Mouse (Mus musculus) cerebellum, postnatal 4 days (tissue): ENCODE measurements around the gene Gm20479.

Source experiments
- DNase-seq, 2 experiments: peaks; one replicate each; pipeline ENCODE4 v3.0.0; 2022; ENCODE audit warnings: low spot score in 2 of 2, mixed read lengths in 1 of 2

Gm20479 gene

GRCm38 (mm10) chr7:27334405-27334911, 22.8 kb downstream of the Gm20479 start:
- DNase-seq = no peak

- DNase-seq = no peak
Measured at GRCm38 (mm10) chr7:27333316-27333941, 23.8 kb downstream of the Gm20479 start.

GRCm38 (mm10) chr7:27332353-27333199, 24.6 kb downstream of the Gm20479 start:
- peak; percentile 67 to 77 for DNase-seq

DNA sequence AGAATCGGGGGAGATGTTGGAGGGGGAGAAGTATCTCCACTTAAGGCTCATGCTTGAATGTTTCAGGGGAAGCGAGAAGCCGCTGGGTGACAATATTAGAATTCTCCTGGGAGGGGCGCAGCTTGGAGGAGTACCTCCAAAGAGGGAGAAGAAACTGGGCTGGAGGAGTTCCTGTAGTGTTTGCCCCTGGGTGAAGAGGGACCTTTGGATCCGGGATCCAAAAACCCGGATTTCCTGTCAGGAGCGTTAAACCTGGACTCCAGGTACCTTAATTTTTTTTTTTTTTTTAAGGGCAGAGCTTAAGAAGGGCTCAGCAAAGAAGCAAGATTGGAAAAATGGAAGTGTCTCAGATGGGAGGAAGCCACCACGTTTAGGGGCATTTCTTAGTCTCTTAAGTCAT, 25.4 kb downstream of the Gm20479 start:
- no peak for DNase-seq

DNA sequence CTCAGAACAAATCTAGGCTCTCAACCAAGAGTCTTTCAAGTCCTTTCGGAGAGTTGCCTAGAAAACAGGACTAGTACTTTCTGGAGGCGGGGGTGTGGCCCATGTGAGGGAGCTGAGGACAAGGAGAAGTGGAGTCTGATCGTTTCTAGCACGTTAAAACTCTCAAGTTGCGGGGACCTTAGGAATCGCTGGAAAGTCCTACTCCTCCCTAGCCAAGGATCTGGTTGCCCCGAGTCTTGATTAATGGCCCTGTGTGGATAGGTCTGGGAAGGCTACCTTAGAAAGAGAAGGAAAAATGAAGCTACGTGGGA, 25.7 kb downstream of the Gm20479 start:
- DNase-seq = no peak

DNA sequence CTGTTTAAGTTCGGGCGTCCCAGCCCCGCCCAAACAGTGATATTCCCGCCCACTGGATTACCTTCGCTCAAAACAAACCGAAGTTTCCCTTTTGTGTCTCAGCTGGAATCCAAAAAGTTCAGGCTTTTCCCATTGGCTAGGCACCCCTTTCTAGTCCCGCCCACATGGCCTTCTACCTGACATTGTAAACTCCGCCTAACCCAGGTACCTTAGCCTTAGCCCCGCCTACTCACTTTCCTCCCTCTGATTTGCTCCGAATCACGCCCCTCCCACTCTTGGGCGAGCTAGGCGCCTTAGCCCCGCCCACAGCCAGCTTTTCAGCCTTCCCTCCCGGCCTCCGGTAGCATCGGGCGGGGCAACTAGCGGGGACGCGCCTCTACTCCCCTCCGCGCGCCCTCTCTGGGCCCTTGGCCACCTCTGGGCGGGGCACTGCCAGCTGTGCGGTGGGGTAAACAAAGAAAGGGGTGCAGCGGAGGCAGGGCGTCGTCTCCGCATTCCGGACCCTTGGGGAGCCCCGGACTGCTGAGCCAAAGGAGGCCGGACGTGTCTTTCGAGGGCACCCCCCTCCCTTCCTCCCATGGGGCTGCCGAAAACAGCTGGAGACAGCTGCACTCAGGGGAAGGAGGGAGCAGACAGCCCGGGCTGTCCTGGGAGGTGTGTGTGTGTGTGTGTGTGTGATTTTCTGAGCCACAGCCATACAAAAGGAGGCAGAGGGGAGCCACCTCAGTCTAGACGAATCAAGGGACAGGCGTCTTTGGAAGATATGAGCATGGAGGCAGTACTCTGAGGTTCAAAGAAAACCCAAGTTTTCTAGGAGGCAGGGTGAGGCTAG, 26.3 kb downstream of the Gm20479 start:
- no peak for DNase-seq

DNA sequence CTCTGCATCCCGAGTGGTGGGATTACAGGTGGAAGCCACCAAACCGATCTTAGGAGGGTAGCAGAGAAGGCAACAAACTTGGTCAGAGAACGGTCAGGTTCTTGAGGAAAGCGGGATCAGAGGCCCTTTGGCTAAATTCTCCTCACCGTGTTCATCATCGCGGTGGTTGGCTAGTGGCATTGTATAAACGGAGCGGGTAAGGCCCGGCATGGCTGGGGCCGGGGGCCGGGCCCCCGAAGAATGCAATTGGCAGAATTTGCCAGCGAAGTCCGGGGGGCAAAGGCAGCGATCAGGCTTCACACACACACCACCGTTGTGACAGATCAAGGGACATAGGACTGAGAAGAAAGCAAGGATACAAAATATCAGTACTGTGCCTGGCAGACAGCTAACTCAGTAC, 27.2 kb downstream of the Gm20479 start:
- no peak for DNase-seq

DNA sequence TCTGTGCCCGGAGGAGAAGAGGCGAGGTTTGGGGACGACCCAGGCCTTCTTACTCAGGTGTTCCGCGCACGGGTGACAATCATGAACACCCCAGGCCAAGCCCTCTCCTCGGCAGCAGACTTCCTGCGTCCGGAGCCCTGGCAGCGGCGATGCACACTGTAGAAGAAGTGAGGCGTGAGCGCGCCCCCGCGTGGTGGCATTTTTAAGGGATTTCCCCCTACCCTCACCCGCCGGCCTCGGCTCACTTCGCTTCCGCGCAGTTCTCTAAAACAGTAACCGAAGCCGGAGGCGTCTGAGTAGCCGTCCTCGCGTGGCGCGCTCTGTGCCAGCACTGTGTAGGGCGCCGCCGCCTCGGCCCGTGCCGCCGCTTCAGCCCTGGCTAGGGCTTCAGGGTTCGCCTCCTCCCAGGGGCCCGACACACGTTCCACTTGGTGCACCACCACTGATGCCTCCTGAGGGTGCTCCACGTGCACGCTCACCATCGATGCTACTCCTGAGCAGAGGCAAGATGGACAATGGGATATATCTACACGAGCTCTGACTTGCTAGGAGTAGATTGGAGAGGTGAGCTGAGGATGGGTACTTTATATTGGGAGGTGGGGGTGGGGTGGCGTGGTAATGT, 27.8 kb downstream of the Gm20479 start:
- DNase-seq = peak; percentile 82 to 87

- no peak for DNase-seq
Measured at GRCm38 (mm10) chr7:27328648-27329047, 28.6 kb downstream of the Gm20479 start.

DNA sequence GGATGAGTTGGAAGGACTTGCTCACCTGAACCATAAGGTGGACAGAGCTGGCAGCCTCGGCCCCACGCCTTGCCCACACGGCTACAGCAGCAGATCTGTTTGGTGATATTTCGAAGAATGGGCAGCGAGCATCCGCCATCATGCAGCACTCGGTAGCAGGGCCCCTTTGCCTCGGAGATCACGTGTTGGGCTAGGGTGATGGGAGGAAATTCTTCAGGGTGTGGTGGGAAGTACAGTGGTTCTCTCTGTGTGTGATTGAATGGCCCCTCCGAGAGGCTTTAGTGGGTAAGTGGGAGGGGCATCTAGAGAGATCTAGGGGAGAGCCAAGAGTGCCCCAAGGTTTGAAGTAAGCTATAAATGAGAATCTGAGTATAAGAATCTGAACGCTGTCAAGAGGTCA, 29.1 kb downstream of the Gm20479 start:
- DNase-seq = no peak

- no peak for DNase-seq
Measured at GRCm38 (mm10) chr7:27327500-27327899, 29.7 kb downstream of the Gm20479 start.

DNA sequence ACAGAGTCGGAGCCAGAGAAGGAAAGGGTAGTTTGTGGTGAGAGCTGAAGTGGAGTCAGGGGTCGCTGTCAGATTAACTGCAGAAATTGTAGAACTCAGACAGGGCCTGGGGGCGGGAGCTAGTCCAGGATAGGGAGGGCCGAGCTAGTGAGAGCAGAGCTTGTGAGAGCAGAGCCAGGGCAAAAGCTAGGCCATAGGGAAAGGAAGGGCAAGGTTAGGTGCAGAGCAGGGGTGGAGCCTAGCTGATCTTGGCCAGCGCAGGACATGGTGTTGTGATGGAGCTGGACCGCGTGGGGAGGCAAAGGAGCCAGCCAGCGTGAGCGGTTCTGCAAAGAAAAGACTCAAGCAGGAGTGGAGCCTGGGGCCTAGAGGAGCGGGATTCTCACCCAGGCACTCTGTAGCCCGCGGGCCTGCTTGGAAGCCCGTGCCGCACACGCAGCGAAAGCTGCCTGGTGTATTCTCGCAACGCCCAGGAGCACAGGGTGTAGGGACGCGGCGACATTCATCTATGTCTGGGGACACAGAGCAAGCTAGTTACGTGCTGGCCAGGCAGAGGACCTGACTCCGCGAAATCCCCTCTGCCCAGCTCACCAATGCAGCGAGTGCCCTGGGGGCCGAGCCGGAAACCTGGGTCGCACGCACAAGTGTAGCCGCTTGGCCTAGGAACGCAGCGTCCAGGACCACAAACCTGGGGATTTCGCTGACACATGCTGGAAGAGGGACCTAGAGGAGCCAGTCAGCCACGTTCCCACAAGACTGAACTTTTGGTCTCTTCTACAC, 30.9 kb downstream of the Gm20479 start:
- DNase-seq = no peak

DNA sequence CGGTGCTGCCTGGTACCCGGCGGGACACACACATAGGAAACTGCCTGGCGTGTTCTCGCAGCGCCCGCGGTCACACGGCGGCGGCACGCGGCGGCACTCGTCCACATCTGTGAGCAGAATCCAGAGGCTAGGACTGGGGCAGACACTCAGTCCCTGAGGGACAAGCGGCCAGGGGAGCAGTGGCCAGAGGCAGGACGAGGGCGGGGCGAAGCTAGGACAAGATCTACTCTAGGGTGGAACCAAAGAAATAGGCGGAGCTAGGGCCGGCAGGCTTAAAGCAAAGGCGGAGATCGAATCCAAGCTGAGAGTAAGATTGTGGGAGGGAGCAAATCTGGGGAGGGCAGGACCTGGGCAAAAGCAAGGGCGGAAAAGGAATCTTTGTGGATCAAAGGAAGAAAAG, 31.5 kb downstream of the Gm20479 start:
- DNase-seq = no peak

GRCm38 (mm10) chr7:27324928-27325327, 32.3 kb downstream of the Gm20479 start:
- no peak for DNase-seq

DNA sequence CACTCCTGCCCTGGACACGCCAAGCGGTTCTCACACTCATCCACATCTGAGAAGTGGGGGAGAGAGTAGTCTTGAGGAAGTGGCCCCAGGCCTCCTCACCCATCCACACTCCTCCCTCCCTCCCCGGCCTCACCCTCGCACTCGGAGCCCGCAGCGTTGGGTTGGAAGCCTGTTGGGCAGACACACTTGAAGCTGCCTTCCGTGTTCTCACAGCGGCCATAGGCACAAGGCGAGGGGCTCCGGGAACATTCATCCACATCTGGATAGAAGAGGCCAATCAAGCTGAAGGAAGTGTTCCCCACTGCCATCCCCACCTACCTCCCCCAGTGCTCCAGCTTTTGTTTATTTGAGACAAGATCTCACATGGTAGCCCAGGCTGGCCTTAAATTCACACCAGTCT, 33.1 kb downstream of the Gm20479 start:
- no peak for DNase-seq

GRCm38 (mm10) chr7:27323001-27323400, 34.2 kb downstream of the Gm20479 start:
- DNase-seq = no peak

- no peak for DNase-seq
Measured at GRCm38 (mm10) chr7:27322291-27322690, 34.9 kb downstream of the Gm20479 start.

- no peak for DNase-seq
Measured at GRCm38 (mm10) chr7:27319411-27319810, 37.8 kb downstream of the Gm20479 start.

DNA sequence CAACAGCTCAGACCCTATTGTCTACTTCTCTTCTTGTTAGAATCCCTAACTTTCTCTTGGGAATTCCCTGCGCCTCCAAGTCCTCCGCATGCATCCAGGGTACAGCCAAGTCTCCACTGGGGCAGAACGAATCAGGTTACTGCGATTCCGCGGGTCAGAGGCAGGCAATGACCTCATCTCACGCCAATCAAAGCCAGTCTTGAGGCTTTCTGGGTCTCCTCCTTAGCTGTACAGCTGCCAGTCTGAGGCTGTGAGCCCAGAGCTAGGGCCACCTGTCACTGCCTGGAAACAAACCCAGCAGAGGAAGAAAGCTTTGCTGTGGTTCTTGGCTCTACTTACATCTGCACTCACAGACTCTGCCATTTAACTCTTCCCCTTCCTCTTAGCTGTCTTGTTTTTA, 41.3 kb downstream of the Gm20479 start:
- DNase-seq = peak in 1 of 2 experiments; percentile 70

GRCm38 (mm10) chr7:27314393-27314792, 42.8 kb downstream of the Gm20479 start:
- DNase-seq = no peak

DNA sequence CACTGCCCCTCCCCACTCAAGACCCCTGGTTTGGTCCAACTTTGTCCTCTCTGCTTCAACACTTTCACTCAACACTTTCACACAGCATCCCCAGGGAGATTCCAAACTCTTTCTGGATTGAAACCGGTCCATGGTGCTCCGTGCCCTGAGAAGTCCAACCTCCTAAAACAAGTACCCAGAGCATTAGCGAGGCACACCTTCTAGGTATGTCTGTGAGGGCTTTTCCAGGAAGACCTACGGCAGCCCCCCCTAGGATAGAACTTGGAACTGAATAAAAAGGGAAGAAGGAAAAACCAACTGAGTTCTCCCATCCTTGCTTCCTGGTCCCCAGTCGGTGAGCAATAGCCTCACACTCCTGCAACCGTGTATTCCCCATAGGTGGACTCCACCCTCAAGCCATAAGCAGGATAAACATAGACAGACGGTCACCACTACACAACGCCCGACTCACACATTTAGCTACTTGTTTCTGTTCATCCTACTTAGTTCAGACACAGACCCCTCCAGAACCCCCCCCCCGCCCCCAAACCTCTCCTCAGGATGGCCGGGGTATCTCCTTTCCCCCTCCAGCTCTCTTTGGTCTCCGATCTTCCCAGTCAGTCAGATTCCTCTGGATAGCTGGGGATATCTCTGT, 45.5 kb downstream of the Gm20479 start:
- no peak for DNase-seq
